Mouse (Mus musculus): ENCODE measurements around the gene Asgr1. TPM values are rescaled to one million over a fixed set of nuclear protein-coding genes. Genes with fewer than 3 reads are reported as not detected.

The Asgr1 gene
- total RNA-seq, 2 experiments from 2014 or later, result not detected

Small RNA genes lying within 50 kb of the gene (microRNA-seq; reads per million reads assigned to microRNA genes)
- 1,388 to 1,414 reads per million in 2 experiments for gene Mir324 (ENCODE audit: borderline number of aligned reads in 2 of 2)

Other genes starting within 250 kb of the Asgr1 start
- under 1 TPM; 0.41 to 0.56 TPM for gene Tmem102, start 248.5 kb upstream of the Asgr1 start, total RNA-seq (2021)
- gene Gm39566, start 238.8 kb upstream of the Asgr1 start, total RNA-seq (2021), result not detected
- gene Spem2, start 235.6 kb upstream of the Asgr1 start, total RNA-seq (2021), result not detected
- gene Spem1, start 231.9 kb upstream of the Asgr1 start, total RNA-seq (2021), result not detected
- 1 to 10 TPM; 4.6 to 4.8 TPM for gene Nlgn2, start 216.3 kb upstream of the Asgr1 start, total RNA-seq (2021)
- gene Tmem256, start 215.6 kb upstream of the Asgr1 start, total RNA-seq (2021), result 100 to 1,000 TPM; 189 to 220 TPM
- 10 to 100 TPM; 24.6 to 26.7 TPM for gene Plscr3, start 207.7 kb upstream of the Asgr1 start, total RNA-seq (2021)
- gene Tnk1, start 195.4 kb upstream of the Asgr1 start, total RNA-seq (2021), result under 1 TPM; 0.08 to 0.11 TPM
- gene Tmem95, start 176.1 kb upstream of the Asgr1 start, total RNA-seq (2021), result not detected
- 1 to 10 TPM; 2.6 to 2.8 TPM for gene Kctd11, start 172.7 kb upstream of the Asgr1 start, total RNA-seq (2021)
- gene Acap1, start 158.5 kb upstream of the Asgr1 start, total RNA-seq (2021), result under 1 TPM; 0.78 to 0.89 TPM
- gene 2810408A11Rik, start 153.1 kb upstream of the Asgr1 start, total RNA-seq (2021), result under 1 TPM; 0.73 to 0.89 TPM
- 10 to 100 TPM; 40.2 to 47.4 TPM for gene Neurl4, start 153.0 kb upstream of the Asgr1 start, total RNA-seq (2021)
- 10 to 100 TPM; 28.2 to 32.1 TPM for gene Gps2, start 140.2 kb upstream of the Asgr1 start, total RNA-seq (2021)
- 100 to 1,000 TPM; 420 to 449 TPM for gene Eif5a, start 132.1 kb upstream of the Asgr1 start, total RNA-seq (2021)
- 10 to 100 TPM; 18.4 to 20.3 TPM for gene Ybx2, start 118.3 kb upstream of the Asgr1 start, total RNA-seq (2021)
- 100 to 1,000 TPM; 385 to 406 TPM for gene Slc2a4, start 105.9 kb upstream of the Asgr1 start, total RNA-seq (2021)
- gene Cldn7, start 89.3 kb upstream of the Asgr1 start, total RNA-seq (2021), result not detected
- 100 to 1,000 TPM; 160 to 169 TPM for gene Ctdnep1, start 72.9 kb upstream of the Asgr1 start, total RNA-seq (2021)
- gene Elp5, start 71.6 kb upstream of the Asgr1 start, total RNA-seq (2021), result 10 to 100 TPM; 47.0 to 47.4 TPM
- gene Gabarap, start 62.9 kb upstream of the Asgr1 start, total RNA-seq (2021), result 100 to 1,000 TPM; 306 to 329 TPM
- gene Phf23, start 58.3 kb upstream of the Asgr1 start, total RNA-seq (2021), result 10 to 100 TPM; 23.1 to 23.4 TPM
- 1 to 10 TPM; 5.0 to 6.1 TPM for gene Dvl2, start 53.5 kb upstream of the Asgr1 start, total RNA-seq (2021)
- gene Acadvl, start 38.7 kb upstream of the Asgr1 start, total RNA-seq (2021), result 1,000 to 10,000 TPM; 1,292 to 1,425 TPM
- gene Dlg4, start 37.1 kb upstream of the Asgr1 start, total RNA-seq (2021), result 1 to 10 TPM; 6.3 to 7.4 TPM
- gene Asgr2, start 38.6 kb downstream of the Asgr1 start, total RNA-seq (2021), result not detected
- gene Mgl2, start 76.2 kb downstream of the Asgr1 start, total RNA-seq (2021), result 1 to 10 TPM; 4.2 to 5.8 TPM
- gene Clec10a, start 102.1 kb downstream of the Asgr1 start, total RNA-seq (2021), result 1 to 10 TPM; 2.7 to 3.3 TPM
- under 1 TPM; 0.28 to 0.30 TPM for gene Slc16a11, start 158.7 kb downstream of the Asgr1 start, total RNA-seq (2021)
- gene Slc16a13, start 167.0 kb downstream of the Asgr1 start, total RNA-seq (2021), result 1 to 10 TPM; 3.3 to 3.9 TPM
- 10 to 100 TPM; 19.7 to 20.0 TPM for gene Bcl6b, start 175.7 kb downstream of the Asgr1 start, total RNA-seq (2021)
- 10 to 100 TPM; 32.7 to 38.0 TPM for gene 0610010K14Rik, start 183.8 kb downstream of the Asgr1 start, total RNA-seq (2021)
- 1 to 10 TPM; 2.1 to 3.3 TPM for gene Gm21988, start 185.7 kb downstream of the Asgr1 start, total RNA-seq (2021)
- gene Rnasek, start 185.8 kb downstream of the Asgr1 start, total RNA-seq (2021), result 100 to 1,000 TPM; 106 to 113 TPM
- gene Alox12, start 201.3 kb downstream of the Asgr1 start, total RNA-seq (2021), result 1 to 10 TPM; 2.5 to 3.7 TPM

Measured in heart, postnatal 36 days (tissue).